Mouse (Mus musculus) heart, adult 11 months (tissue): ENCODE measurements at regions not wholly inside any gene's neighbourhood (a gene's known extent, or its start where the extent isn't known, plus 50 kb on each side); places are given as distances from the start of the nearest gene placed in this dataset.

Source experiments
- DNase-seq: peaks from one replicate; pipeline ENCODE4 v3.0.0; 2022

DNA sequence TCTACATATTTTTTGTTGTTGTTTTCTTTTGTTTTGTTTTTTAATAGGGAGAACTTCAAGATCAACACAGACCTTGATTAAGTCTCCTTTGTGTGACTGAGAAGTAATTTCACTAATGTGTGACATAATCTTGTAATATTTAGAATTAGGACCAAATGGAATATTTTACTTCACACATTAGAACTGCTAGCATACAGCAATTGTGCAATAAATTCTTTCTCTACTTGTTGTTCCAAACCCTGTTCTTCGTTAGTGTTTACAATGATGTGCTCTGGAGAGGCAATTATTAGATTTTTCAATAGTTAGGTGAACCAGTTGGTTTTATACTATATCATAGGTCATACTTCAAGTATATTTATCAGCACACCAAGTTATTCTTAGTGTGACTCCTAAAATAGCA lies 171.3 kb upstream of the Cd180 start:
- no peak for DNase-seq

DNA sequence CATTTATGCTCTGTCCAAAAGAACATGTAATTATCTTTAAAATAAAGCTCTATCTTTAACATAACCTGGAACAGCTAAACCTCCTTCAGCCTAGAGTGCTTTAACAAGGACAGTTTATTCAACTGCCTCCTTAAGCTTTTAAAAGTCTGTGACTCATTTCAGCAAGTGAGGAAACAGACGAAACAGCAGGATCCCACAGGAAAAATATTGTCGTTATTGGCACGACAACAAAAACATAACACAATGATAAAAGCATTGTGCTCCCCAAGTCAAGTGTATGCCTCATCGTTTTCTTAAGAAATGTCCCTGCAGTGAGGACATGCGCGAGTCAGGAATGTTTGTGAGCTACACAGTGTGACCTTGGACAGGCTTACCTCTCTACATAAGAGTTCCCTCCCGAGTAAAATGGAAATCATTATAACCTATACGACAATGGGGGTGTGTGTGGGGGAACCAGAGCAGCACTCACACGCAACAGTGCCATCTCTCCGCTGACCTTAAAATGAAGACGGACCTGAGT lies 166.7 kb upstream of the Cd180 start:
- peak; percentile 86 for DNase-seq

DNA sequence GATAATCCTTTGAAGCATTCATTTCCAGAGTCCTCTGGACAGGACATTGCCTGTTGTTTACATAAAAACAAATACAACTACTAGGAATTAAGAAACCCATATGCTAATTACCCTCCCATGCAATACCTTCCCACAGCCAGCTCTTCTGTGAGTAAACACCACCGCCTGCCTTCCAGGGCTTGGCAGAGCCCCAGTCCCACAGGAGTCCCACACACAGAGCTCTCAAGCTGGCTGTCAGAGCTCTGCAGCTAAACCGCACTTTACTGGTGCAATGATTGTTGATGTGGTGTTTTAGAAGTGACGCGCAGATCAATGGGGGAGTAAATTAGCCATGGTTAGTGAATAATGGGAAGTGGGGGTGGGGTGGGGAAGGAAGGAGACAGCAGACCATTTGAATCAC lies 159.6 kb upstream of the Cd180 start:
- DNase-seq: peak; percentile 94

DNA sequence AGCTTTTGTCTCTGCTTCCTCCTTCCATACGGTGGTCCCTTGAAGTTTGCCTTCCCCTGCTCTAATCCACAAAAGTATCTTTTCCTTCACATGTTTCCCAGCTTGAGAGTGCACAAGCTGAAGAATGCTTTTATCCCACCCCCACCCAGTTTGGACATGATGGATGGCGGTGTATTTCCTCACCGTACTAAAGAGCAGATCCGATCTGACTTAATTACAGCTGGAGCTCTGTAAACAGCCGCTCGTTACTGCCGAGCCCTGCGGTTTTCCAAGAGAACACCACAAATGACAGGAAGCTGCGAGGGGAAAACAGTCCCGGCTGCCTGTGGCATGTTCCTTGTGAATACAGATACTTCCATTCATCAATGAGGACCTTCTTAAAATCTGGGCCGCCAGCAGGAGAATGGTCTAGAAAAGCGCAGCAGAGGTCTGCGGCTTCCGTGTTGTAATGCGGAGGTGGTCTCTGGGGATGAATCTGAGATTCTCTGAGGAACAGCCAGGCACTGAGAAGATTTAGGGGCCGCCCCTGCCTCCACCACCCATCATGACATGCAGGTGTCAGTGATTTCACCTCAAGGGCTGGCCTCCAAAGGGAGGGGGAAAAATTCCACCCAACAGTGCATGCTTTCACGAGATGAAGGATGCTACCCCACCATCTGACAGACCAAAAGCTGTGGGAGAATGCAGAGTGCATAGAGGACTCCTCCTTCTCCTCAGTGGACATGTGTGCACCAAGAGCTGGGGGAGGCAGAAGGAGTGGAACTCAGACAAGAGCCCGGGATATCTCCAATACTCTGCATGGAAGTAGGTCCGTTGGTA lies 155.7 kb upstream of the Cd180 start:
- no peak for DNase-seq

DNA sequence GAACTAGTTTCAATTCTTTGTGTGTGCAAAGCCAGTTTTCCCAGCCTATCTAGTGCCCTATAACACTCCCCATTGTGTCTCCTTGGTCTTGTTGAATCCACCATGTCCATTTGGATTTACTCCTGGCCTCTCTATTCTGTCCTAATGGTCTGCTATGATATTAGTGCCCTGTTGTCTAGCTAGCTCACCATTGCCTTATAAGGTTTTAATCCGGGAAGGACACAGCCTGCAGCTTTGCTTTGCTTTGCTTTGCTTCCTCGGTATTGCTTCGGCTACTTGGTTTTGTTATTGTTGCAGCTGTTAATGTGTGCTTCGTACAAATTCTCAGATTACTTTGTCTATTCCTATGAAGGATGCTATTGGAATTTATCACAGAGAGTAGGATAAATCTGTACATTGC lies 152.9 kb upstream of the Cd180 start:
- no peak for DNase-seq

DNA sequence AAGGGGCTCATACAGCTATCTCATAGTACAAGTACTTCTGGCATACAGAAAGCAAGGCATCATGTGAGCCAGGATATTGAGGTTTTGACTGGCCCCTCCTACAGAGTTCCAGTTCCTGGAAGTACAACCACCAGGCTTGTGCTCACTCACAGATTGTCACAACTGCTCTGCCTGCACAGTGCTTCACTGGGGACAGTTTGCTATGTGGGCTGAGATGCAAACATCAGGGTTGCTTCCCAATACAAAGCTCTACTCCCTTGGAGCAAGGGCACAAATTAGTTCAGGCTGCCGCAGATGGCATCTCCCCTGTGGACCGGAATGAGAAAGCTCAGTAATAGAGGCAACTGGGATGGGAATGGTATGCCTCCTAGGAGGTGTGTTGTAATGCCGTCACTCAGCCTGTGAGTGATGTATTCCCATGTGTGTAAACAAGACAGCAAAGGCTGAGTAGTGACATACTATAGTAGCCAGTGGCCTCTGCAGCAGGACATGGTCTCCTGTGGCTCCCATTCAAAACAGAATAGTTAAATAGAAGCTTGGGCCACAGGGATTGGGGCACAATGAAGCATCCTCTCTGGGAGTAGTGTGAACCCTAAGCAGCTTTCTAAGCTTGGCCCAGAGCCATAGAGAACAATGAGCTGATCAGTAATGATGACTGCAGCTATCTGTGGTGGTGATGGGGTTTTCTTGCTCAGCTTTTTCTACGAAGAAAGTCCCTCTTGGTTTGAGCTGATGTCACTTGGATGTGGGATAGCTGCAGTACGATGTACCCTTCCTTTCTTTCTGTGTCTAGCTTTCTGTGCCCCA lies 148.8 kb upstream of the Cd180 start:
- no peak for DNase-seq

DNA sequence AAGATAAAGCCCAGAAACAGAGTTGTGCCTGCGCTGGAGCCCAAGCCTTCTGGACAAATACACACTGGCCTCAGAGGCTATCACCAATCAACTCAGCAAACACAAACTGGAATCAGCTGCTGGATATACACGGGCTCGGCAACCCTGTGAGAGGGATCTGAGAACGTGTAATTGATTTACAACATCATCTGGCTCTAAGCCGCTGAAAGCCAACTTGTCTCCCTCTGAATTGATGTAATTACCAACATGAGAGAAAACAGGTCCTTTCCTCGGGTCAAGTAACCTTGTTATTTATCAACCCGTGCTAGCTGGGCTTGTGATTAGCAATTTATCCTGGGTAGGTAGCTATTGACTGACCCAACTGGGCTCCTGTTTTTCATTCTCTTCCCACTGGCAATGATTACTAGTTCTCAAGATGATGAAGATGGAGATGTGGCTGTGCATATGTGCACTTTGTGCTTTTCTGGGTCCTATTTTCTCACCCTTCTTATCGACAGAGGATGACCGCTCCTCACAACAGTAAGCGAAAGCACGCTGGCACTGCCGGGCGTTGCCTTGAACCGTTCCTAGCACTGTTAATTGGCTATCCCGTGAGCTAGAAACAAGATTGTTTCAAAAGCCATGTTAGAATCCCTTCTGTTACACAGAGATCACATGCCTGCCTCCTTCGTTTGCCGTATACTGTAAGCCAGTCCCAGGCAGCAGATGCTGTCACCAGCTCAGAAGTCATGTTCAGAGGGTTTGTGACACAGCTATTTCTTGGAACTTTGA lies 147.3 kb upstream of the Cd180 start:
- no peak for DNase-seq

DNA sequence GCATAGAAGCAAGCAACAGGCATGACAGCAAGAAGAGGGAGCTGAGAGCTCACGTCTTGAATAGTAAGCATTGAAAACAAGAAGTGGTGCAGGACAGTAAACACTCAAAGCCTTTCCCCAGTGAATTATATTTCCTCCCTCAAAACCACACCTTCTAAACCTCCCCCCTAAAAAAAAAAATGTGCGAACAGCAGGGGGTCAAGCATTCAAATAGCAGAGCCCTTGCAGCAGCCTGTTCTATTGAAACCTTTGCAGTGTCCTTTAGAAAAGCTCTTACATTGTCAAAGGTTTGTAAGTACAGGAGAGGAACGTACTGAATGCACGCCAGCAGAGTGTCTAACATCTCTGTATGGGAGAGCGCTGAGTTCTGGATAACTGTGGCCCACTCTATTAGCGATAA lies 145.1 kb upstream of the Cd180 start:
- no peak for DNase-seq

DNA sequence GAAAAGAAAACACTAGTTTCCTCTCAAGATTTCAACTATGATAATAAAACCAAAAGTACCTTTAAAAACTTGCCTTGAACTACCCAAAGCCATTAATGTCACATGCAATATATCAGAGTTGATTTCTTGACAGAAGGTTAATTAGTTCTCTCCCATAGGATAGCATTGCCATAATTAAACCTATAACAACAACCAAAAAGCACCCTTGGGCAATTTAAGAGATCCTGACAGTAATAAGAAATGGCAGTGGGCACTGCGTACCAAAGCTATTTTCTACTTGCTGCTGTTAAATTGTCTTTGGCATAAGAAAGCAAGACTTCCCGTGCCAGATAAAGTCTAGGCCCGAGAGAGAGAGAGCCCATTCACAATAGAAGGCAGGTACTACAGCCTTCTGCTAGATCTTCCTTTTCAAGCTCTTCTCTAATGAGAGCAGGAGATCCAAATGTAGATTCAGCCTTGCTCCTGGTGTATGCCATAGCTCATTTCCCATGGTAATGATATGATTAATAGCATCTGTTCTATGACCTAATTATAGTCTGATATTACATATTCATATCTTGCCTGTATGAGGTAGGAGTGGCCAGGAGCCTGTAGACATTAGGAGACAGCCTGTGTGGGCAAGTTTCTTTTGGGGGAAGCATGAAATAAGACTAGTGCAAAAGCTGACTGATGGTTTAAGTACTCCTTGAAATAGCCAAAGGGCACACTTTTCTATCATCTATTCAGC lies 126.3 kb upstream of the Cd180 start:
- DNase-seq: no peak

DNA sequence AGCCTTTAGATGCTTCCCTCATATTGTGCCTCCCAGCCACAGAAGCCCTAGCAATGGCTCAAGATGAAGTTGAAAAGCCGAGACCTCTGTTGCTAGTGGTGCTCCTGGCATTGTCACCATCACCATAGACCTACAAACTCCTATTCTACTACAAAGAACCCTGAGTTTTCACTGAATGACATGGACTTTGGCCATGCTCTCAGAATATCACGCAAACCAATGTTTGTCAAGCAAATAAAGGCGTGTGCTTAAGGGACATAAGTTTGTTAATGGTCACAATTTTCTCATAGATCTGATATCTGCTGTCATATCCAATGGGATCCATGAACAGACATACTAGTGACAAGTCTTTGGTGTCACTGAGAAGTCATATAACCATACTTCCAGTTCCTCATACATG lies 123.8 kb upstream of the Cd180 start:
- DNase-seq: no peak

DNA sequence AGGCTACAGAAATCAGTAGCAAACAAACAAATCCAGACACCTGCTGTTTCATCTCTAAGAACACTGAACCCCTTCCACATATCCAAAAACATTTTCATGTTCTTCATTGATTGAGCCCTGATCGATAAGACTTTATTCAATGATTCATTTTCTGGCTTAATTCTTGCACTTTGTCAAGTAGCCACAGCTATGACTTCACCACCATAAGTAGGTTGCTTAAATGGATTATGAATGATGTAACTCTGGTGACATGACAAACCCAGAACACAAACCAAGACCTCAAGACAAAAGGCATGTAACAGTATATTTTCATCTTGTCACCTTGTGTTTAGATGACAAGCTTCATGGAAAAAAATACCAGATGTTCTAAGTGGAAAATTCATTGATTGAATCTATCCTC lies 123.1 kb upstream of the Cd180 start:
- DNase-seq: no peak

DNA sequence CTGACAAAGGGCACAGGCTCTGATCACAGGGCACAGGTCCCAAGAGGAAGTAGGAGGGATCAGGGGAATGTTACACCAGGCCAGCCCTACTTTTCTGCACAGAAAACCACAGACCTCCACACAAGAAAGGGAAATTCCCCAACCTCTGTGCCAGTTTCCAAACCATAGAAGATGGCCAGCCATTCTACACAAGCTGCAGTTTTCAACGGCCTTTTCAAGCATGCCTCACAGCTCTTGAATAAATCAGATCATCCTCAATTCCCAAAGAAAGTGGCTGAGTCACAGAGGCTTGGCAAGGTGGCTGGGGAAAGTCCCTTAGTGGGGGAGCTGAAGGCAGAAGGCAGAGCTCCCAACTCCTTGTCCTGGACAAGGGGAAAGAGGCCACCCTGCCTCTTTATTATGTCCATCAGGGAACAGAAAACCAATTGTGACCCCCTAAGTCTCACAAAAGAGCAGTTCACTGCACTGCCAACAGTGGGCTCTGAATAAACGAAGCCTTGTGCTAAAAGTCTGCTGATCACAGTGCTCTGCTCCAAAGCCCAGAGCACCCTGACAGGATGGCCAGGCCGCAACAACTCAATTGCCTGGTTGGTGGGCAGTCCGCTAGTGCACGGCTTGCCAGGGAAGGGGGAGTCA lies 120.0 kb upstream of the Cd180 start:
- DNase-seq: peak; percentile 96

DNA sequence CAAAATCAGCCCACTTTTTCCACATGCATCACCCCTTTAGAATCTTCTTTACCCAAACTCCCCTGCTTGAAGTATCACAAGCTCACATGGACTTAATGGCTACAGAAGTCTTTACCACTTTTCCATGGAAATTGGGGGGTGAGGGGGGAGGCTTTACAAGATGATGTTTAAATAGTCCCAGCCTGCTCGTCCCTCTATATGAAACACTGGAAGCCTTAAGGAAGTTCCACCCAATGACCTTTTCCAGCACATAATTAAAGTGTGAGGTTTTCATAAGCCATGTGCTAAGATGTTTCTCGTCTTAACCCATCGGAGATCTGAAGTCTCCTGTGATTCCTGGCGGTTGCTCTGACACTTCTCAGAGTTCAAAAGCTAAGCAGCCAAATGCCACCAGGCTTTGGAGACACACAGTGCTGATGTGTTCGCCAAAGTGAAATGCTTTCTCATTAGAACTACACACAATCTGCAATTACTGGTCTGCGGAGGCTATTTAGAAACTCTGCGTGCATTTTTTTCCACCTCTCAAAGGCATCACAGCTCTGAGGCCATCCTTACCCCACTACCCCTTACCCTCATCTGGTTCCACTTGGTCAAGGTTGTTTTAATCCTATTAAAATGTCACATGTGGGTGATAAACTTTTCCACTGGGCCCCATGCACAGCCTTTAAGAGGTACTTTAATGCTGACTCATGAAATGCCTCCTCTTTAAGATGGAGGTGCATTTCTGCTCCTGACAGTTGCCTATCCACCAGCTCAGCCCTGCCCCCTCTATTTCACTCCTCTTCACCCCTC lies 116.3 kb upstream of the Cd180 start:
- DNase-seq: no peak

DNA sequence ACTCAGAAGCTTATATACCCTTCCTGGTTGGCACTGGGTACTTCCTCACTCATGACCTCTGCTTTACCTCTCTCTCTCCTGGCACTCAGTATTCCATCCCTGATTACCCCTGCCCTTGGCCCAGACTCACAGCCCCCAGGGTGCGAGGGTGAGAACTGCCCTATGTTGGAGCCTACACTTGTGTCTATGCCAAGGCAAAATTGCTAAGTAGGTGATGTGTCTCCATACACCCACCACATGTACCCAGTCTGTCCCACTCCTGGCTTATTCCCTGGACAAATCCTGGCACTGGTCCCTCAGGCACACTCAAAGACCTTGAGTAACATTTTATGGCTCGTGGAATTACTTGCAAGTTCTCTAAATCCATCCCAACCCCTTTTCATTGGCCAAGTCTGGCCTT lies 114.5 kb upstream of the Cd180 start:
- peak; percentile 92 for DNase-seq

DNA sequence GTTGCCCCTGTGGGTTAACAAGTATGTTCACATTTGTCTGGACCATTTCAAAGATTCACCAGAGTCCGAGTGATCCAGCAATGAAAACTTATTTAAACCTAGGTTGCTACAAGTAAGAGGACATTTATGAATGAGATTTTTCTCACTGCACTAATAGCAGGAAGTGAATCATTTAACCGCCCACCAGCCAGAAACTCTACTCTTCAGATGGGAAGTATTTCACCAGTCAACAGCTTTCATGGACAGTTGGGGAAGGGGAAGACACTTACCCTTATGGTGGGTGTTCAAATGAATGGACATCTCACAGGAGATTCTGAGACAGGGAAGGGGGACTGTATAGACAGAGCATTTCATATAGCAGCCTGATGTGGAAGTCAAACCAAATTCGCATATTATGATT lies 113.7 kb upstream of the Cd180 start:
- no peak for DNase-seq

DNA sequence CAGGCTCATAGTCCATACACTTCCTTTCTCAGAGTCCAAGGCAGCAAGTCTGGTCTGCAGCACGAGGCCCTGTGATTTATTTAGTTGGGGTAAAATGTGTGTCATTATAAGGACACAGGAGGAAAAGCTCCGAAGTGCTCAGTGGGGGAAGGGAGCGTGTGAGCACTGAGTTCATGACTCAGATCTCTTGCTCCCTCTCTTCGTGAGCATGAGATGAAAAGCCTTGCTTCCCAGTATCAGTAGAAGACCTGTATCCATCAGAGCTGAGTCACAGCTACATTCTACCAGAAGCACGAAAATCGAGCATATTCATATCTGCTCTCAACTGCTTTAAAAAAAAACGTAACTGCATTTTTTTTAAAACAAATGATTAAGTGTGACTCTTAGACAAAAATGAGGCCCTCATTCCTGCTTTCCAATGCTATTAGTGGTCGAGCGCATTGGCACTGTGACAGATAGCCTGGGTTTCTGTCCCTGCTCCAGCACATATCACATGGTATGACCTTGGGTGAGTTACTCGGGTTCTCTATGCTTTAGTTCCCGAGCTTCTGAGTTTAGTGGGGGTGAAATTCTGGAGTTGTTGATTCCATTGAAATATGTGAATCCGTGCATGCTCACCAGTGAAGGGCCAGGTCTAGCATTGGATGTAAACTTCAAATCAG lies 109.2 kb upstream of the Cd180 start:
- no peak for DNase-seq

DNA sequence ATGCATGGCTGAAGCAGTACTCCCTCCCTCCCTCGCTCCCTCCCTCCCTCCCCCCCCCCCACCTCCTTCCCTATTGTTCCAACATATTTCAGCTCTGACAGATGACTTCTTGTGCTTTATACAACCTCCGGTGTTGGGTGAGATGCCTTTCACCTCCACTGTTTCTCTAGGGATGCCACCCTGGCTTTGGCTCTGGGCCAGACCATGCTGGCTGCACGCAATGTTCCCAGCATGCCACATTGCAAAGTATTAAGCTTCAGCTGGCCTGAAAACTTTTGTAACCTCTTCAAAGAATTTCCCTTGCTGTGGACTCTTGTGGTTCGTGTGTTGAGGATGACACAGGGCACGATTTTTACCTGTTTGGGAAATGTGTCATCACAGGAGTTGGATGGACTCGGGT lies 107.1 kb upstream of the Cd180 start:
- no peak for DNase-seq

DNA sequence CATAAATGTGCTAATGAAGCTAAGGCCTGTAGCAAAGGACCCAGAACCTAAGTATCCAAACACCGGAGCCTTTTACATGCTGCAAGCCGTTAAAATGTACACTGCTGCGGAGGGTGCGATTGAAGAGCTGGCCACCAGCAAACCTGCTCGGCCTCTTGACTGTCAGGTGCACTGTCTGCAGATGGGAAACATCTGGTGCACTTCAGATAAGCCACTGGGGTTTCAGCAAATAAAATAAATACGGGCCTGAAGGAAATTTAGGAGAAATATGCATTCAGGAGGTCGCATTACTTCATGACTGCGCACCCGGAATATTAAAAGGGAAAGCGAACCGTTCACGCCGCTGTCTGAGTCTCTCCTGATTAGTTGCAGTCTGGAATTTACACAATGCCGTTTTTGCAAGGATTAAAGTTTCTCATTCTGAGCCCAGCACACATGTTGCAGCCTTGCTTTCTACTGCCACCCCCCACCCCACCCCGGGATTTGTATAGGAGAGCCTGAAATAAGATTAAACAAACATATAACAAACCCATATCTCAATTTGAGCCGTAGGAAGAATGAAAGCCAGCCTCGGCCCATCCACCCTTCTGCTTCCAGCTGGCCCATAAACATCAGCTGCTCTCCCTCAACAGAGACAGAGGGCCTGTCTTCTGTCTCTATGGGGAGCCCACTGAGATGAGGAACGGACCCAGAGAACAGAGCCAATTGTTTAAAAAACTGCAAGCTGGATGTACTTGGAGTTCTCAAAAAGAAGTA lies 103.5 kb upstream of the Cd180 start:
- peak; percentile 98 for DNase-seq

DNA sequence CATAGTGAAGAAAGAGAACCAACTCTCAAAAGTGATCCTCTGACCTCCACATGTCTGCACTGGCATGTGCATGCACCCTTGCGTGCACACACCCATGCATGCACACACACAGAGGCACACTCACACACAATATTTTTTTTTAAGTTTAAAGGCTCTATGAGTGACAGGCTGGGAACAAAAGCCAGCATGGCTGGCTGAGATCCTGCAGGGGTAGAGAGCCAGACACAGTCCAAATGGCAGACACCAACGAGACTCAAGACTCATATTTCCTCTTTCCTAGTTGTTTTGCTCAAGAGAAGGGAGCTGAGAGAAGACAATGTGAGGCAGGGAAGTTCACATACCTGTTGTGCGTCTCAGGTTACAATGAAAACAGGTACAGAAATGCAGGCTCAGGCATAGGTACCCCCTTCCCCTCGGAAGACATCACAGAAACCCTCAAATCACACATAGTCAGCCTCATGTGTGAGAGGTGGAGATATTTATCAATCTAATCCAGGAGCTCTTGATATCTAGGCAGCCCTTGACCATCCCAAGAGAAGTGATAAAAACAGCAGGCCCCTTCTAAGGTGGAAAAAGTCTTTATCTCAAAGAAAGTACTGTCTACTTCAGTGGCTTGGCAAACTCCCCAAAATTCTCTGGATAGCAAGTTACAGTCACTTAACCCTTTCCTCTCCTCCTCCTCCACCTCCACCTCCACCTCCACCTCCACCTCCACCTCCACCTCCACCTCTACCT lies 101.4 kb upstream of the Cd180 start:
- DNase-seq: peak; percentile 89
